Mouse (Mus musculus) ES-E14 (cell line): ENCODE data around the gene Eppin.

Experiments
- CHD2 ChIP-seq: IDR thresholded peaks from 2 replicates; pipeline ENCODE4 v1.6.1; 2014; ENCODE audit warnings: mild to moderate bottlenecking, low read depth, low read length, inconsistent platforms
- HCFC1 ChIP-seq: IDR thresholded peaks from 2 replicates; pipeline ENCODE4 v1.6.1; 2012; ENCODE audit warnings: low read length, inconsistent platforms, borderline replicate concordance; ENCODE audit not compliant: insufficient read depth
- ZNF384 ChIP-seq: IDR thresholded peaks from 2 replicates; pipeline ENCODE4 v1.6.1; 2012; ENCODE audit warnings: low read depth, low read length, inconsistent platforms

- TF ChIP-seq HCFC1 (no peak), ZNF384 (no peak), CHD2 (no peak)
These were observed at the start of gene Eppin for GRCm38 (mm10) chr2:164593494-164593893.
